Mouse (Mus musculus) heart, adult 2 months (tissue): ENCODE data around the gene Rad21l. TPM values are rescaled to one million over a fixed set of nuclear protein-coding genes. Genes with fewer than 3 reads are reported as not detected.

Experiments used
- DNase-seq, 2 experiments: peaks; one replicate each; pipeline ENCODE4 v3.0.0; 2021
- H3K27ac ChIP-seq: fragments of 200-600 bp; 2 replicates; pipeline ENCODE4 v1.8.1; 2022
- H3K27me3 ChIP-seq: fragments of 200-500 bp; 2 replicates; pipeline ENCODE4 v1.6.1; 2012; ENCODE audit warnings: mild to moderate bottlenecking, low read length, inconsistent platforms, mixed read lengths; ENCODE audit not compliant: control insufficient read depth, insufficient read depth
- H3K36me3 ChIP-seq: fragments of 200-500 bp; 2 replicates; pipeline ENCODE4 v1.6.1; 2012; ENCODE audit warnings: low read length, inconsistent platforms; ENCODE audit not compliant: control insufficient read depth, insufficient read depth
- H3K4me1 ChIP-seq: fragments of 200-500 bp; 2 replicates; pipeline ENCODE4 v1.6.1; 2011; ENCODE audit warnings: low read length; ENCODE audit not compliant: control insufficient read depth, insufficient read depth
- H3K4me3 ChIP-seq: fragments of 200-600 bp; 2 replicates; pipeline ENCODE4 v1.8.1; 2022
- H3K79me2 ChIP-seq: fragments of 200-500 bp; replicated peaks from 2 replicates; pipeline ENCODE4 v1.6.1; 2012; ENCODE audit warnings: mild to moderate bottlenecking, inconsistent platforms, low read length, moderate library complexity, mixed read lengths; ENCODE audit not compliant: control insufficient read depth, insufficient read depth
- H3K9ac ChIP-seq: fragments of 200-500 bp; 2 replicates; pipeline ENCODE4 v1.6.1; 2012; ENCODE audit warnings: low read depth, mild to moderate bottlenecking, control low read depth, inconsistent platforms, low read length, mixed read lengths
- CTCF ChIP-seq: fragments of 200-600 bp; IDR thresholded peaks from 2 replicates; pipeline ENCODE4 v1.8.1; 2022; ENCODE audit warnings: antibody characterized with exemption, mild to moderate bottlenecking, moderate library complexity
- EP300 ChIP-seq: fragments of 200-500 bp; IDR thresholded peaks from 2 replicates; pipeline ENCODE4 v1.6.1; 2011; ENCODE audit warnings: low read depth, low read length, control low read depth; ENCODE audit not compliant: insufficient read depth
- POLR2A ChIP-seq: fragments of 200-500 bp; IDR thresholded peaks from 2 replicates; pipeline ENCODE4 v1.6.1; 2011; ENCODE audit warnings: mild to moderate bottlenecking, low read depth, low read length, control low read depth; ENCODE audit not compliant: insufficient read depth
- WGBS: fragments of 180-500 bp; shearing (Covaris S2); methylation state at CpG from one replicate; pipeline ENCODE4 v1.1.7; 2018; 5-methylcytosine and 5-hydroxymethylcytosine counted together
- intact Hi-C: fragments of 180-260 bp; cut with DNase I; formaldehyde crosslinking; loops from one replicate; pipeline ENCODE4 v1.15.1; 2025
- polyA plus RNA-seq: library from polyadenylated mRNA; depleted of rRNA; stranded (reverse); fragments of >200 nt; gene quantifications from 2 replicates; pipeline ENCODE4 v1.2.3, GENCODE M21; 2012
- total RNA-seq, 2 experiments: library from RNA; stranded (reverse); gene quantifications; 2 replicates each; pipeline ENCODE4 v1.2.3; 2021

Rad21l gene
- total and polyA plus RNA-seq, 3 experiments, result not detected

DNA sequence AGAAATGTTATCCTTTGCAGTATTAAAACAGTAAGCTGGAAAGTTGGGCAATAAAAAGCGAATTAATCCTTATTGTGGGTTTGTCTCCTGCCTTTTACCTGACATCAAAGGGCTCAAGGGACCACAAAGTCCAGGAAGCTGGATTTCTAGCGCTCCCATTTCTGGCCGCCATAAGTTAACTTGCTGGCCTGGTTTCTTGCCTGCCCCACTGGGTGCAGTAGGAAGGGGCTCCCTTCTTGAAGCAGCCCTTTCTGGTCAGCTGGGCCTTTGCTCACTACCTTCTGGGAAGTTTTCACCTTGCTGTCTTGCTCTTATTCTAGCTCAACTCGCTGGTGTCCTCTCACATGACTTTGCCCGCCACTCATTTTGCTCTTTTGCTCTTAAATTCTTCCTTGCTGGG is 35.4 kb downstream of the Rad21l start:
- Histone ChIP-seq H3K36me3 (no peaks in the 10 kb centered on the region), H3K79me2 (no peaks in the 10 kb centered on the region), H3K4me1 (no peaks in the 10 kb centered on the region), H3K27me3 (peaks cover 8% of the 10 kb centered on the region), H3K27ac (no peak overlapping the region), H3K4me3 (peak overlapping the region; percentile 81; the same call in 1 of the 2 replicates), H3K9ac (no peak overlapping the region)
- TF ChIP-seq POLR2A (no peak), CTCF (no peak), EP300 (no peak)
- WGBS, result 60% methylated on average over 5 of the region's 5 CpGs
- no peak for DNase-seq
- intact Hi-C loops, result loop anchor here (5.0 kb wide), 1 partner anchor 141 kb away; the partner anchor contains the start of gene Nsfl1c

DNA sequence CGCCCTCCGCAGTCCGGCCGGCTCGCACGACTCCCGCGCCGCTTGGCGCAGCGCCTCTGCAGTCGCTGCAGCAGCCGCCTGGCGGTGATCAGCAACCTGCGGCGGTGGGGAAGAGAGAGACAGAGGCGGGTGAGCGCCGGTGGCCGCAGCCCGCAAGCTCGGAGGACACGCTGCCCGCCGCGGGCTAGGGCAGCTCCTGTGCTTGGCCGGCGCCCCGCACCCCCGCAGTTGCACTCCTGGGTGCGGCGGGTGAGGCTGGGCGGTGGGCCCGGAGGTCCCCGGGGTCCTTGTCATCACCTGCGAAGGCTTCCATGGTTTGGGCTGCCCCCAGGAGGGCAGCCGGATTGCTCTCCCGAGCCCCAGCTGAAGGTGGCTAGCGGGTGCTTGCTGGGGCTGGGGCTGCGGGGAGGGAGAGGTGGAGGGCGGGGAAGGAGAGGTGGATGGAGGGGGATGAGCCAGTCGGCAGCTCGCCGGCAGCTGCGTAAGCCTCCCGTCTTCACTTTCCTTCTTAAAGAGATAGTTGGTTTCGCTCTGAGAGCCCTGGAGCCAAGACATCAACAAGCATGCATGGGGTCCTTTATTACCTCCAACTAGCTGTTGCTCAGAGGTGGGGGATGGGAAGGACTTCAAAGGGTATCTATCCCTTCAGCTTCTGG is 36.0 kb downstream of the Rad21l start, which contains the start of gene Snph:
Gene Snph, minus strand, starts transcription at position 435 of the 656 bp plus-strand sequence.
- peak; percentile 70 to 72 for DNase-seq
- Histone ChIP-seq H3K9ac (peak within 1 kb of the TSS; percentile 10; the same call in 1 of the 2 replicates), H3K27ac (peak within 1 kb of the TSS; percentile 57), H3K4me1 (no peaks in the 10 kb centered on the region), H3K4me3 (peak within 1 kb of the TSS; percentile 81), H3K79me2 (no peaks in the 10 kb centered on the region), H3K27me3 (peaks cover 8% of the 10 kb centered on the region), H3K36me3 (no peaks in the 10 kb centered on the region)
- TF ChIP-seq EP300, result no peak
- TF ChIP-seq CTCF, result peak; percentile 70
- TF ChIP-seq POLR2A, result no peak
- under 1% methylated on average over 47 of the region's 47 CpGs for WGBS
- intact Hi-C loops, result loop anchor here (5.0 kb wide), 1 partner anchor 140 kb away; the partner anchor contains the start of gene Nsfl1c

DNA sequence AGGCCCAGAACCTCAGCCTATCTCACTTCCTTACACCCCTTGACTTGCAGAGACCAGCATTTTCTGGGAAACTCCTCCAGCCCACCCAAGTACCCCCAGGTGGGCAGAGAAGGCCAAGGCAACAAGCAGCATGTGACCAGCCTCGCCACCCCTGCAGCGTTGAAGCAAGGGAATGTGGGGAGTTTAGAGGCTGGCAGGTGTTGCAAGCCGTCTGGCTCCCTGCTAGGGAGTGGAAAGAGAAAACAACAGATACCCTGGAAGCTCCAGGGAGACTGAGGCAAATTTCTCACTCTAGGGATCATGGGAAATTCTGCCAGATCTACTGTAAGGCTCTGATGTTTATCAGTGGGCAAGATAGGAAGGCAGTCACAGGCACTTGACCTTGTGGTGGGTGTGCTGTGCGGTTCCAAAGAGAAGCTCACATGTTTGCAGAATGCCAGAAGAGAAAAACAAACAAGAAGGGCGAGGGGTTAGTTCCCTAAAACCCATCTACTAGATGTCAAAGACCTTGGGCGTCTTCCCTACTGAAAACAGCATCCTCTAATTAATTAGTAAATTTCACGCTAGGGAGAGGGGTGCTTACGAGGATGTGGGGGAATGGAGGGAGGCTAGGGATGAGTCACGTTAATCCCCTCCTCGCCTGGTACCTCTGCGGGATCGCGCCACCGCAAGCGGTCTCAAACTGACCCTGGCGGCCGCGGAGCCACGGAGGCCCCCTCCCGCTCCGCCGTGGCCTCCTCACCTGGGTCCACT is 36.8 kb downstream of the Rad21l start:
- no peak for DNase-seq
- intact Hi-C loops, result loop anchor here (2.0 to 5.0 kb wide), 2 partner anchors 55 to 139 kb away; partner anchors contain the start of gene Nsfl1c
- H3K79me2 ChIP-seq, result no peaks in the 10 kb centered on the region
- peak overlapping the region; percentile 81 for H3K4me3 ChIP-seq
- H3K36me3 ChIP-seq, result no peaks in the 10 kb centered on the region
- TF ChIP-seq CTCF (no peak), EP300 (no peak), POLR2A (no peak)
- peak overlapping the region; percentile 57 for H3K27ac ChIP-seq
- H3K9ac ChIP-seq, result peak overlapping the region; percentile 10; the same call in 1 of the 2 replicates
- H3K4me1 ChIP-seq, result no peaks in the 10 kb centered on the region
- WGBS, result 10% methylated on average over 21 of the region's 22 CpGs
- peaks cover 8% of the 10 kb centered on the region for H3K27me3 ChIP-seq

DNA sequence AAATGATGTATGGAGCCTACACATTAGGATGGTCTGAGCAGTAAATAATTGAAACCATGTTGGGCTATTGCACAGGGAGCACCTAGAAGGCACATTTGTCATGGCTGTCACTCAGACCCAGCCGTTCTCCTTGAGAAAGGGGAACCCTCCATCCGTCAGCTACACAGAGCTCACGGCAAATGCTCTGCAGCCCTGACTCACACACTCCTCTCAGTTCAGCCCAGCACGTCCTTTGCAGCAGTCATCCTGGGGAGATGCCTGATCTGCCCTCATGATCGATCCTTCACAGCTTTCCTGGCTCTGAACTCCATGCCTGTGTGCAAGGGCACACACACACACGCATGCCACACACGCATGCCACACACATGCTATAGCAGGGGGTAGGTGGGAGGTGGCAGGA is 39.0 kb downstream of the Rad21l start:
- intact Hi-C loops, result no loop called here
- TF ChIP-seq EP300 (no peak), POLR2A (no peak), CTCF (no peak)
- no peaks in the 10 kb centered on the region for H3K4me1 ChIP-seq
- WGBS, result 71% methylated on average over 7 of the region's 7 CpGs
- DNase-seq, result no peak
- no peak overlapping the region for H3K9ac ChIP-seq
- H3K27ac ChIP-seq, result no peak overlapping the region
- H3K36me3 ChIP-seq, result no peaks in the 10 kb centered on the region
- peaks cover 8% of the 10 kb centered on the region for H3K27me3 ChIP-seq
- H3K79me2 ChIP-seq, result no peaks in the 10 kb centered on the region
- no peak overlapping the region for H3K4me3 ChIP-seq

DNA sequence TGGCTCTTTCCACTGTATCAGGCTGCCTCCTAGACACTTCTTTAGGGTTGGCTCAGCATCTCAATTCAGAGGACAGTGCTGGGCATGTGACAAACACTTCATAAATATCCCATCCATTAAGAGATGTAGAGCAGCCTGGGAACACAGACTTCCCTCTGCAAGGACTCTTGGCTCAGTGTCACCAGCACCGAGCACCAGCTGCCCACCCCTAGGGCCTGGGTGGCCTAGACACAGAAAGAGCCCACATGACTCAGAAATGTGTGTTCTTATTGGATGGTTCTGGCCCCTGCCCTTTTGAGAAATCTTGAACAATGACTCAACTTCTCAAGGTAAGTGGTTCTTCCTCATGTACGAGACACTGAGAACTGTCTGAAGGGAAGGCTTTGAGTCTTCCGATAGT is 40.3 kb downstream of the Rad21l start:
- no peak overlapping the region for H3K4me3 ChIP-seq
- no peaks in the 10 kb centered on the region for H3K36me3 ChIP-seq
- no peak for TF ChIP-seq POLR2A
- TF ChIP-seq CTCF, result no peak
- no peak for TF ChIP-seq EP300
- no peaks in the 10 kb centered on the region for H3K4me1 ChIP-seq
- no peak overlapping the region for H3K9ac ChIP-seq
- intact Hi-C loops, result no loop called here
- no peak for DNase-seq
- H3K79me2 ChIP-seq, result no peaks in the 10 kb centered on the region
- H3K27me3 ChIP-seq, result peaks cover 8% of the 10 kb centered on the region
- H3K27ac ChIP-seq, result no peak overlapping the region
- 80% methylated on average over 3 of the region's 3 CpGs for WGBS

DNA sequence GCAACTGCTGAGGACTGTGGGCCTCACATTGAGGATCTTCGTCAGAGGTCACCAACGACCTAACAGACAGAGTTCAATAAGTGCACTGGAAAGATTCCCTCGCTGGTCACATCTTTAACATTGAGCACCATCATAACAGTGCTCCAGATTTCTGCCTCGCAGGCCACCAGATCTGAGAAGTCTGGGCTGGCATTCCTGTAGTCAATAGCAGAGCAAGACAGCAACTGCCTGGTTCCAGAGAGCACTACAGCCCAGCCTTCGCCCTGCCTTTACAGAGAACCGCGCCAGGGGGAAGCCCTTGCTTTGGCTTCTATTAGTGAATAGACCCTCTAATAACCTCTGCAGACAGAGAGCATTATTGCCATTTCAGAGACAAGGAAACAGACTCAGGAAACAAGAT is 42.0 kb downstream of the Rad21l start:
- intact Hi-C loops, result no loop called here
- Histone ChIP-seq H3K27ac (no peak overlapping the region), H3K36me3 (no peaks in the 10 kb centered on the region), H3K79me2 (no peaks in the 10 kb centered on the region), H3K27me3 (no peaks in the 10 kb centered on the region), H3K4me1 (no peaks in the 10 kb centered on the region), H3K9ac (no peak overlapping the region), H3K4me3 (no peak overlapping the region)
- no peak for TF ChIP-seq CTCF
- TF ChIP-seq EP300, result no peak
- no peak for TF ChIP-seq POLR2A
- no peak for DNase-seq
- WGBS, result 83% methylated on average over 7 of the region's 7 CpGs
